Mouse (Mus musculus): ENCODE measurements around the gene Card6. TPM values are rescaled to one million over a fixed set of nuclear protein-coding genes. Genes with fewer than 3 reads are reported as not detected.

Gene Card6
- total RNA-seq, 1 experiment: 0.18 TPM

GRCm38 (mm10) chr15:5154621-5155020 lies 46.3 kb upstream of the Card6 start:
- H3K9ac ChIP-seq (ENCODE audit: insufficient read depth, low read depth, low read length, poor library complexity, severe bottlenecking): no peak overlapping the region
- in situ Hi-C loops (cut with MboI; ENCODE audit: low sequenced_read_pairs in 2 of 2, unreplicated experiment in 2 of 2): no loop called here
- no peak overlapping the region for H3K4me3 ChIP-seq (ENCODE audit: insufficient read depth in 1 of 2, low read depth in 1 of 2, low read length in 2 of 2, poor library complexity in 1 of 2, severe bottlenecking in 1 of 2)
- no peaks in the 10 kb centered on the region for H3K9me3 ChIP-seq (ENCODE audit: control insufficient read depth, insufficient read depth, low read depth, low read length)
- no peak overlapping the region for H3K27ac ChIP-seq (ENCODE audit: insufficient read depth, low read depth, low read length, poor library complexity, severe bottlenecking)
- TF ChIP-seq MAFK (IDR thresholded peaks at IDR 0.05; ENCODE audit: insufficient read depth, low read depth, low read length) (no peak), ZNF384 (IDR thresholded peaks at IDR 0.05; ENCODE audit: low read depth, low read length) (no peak), ZC3H11A (IDR thresholded peaks at IDR 0.05; ENCODE audit: borderline replicate concordance, low read depth, low read length) (no peak), HCFC1 (IDR thresholded peaks at IDR 0.05; ENCODE audit: borderline replicate concordance, insufficient read depth, low read length) (no peak), CHD2 (IDR thresholded peaks at IDR 0.05; ENCODE audit: low read depth, low read length) (no peak)
- H3K36me3 ChIP-seq (ENCODE audit: control insufficient read depth, insufficient read depth, low read length, poor library complexity, severe bottlenecking): 0 out of 2 replicates have a peak, but pooled peaks cover 2% of the 10 kb centered on the region
- H3K4me1 ChIP-seq (ENCODE audit: control insufficient read depth in 2 of 2, insufficient read depth in 2 of 2, low read length in 2 of 2, poor library complexity in 1 of 2): peaks cover 4% of the 10 kb centered on the region in 2 experiments
- no peak for DNase-seq (ENCODE audit: low read depth, low spot score)

- DNase-seq (ENCODE audit: low read depth, low spot score): no peak
- no peaks in the 10 kb centered on the region for H3K9me3 ChIP-seq (ENCODE audit: control insufficient read depth, insufficient read depth, low read depth, low read length)
- H3K9ac ChIP-seq (ENCODE audit: insufficient read depth, low read depth, low read length, poor library complexity, severe bottlenecking): peak overlapping the region; percentile 7; the same call in 1 of the 2 replicates
- TF ChIP-seq CHD2 (IDR thresholded peaks at IDR 0.05; ENCODE audit: low read depth, low read length) (no peak), ZNF384 (IDR thresholded peaks at IDR 0.05; ENCODE audit: low read depth, low read length) (no peak), ZC3H11A (IDR thresholded peaks at IDR 0.05; ENCODE audit: borderline replicate concordance, low read depth, low read length) (no peak), MAFK (IDR thresholded peaks at IDR 0.05; ENCODE audit: insufficient read depth, low read depth, low read length) (no peak), HCFC1 (IDR thresholded peaks at IDR 0.05; ENCODE audit: borderline replicate concordance, insufficient read depth, low read length) (no peak)
- H3K27ac ChIP-seq (ENCODE audit: insufficient read depth, low read depth, low read length, poor library complexity, severe bottlenecking): no peak overlapping the region; the same call in 1 of the 2 replicates
- H3K4me3 ChIP-seq (ENCODE audit: insufficient read depth in 1 of 2, low read depth in 1 of 2, low read length in 2 of 2, poor library complexity in 1 of 2, severe bottlenecking in 1 of 2): peak overlapping the region; percentile 20 to 22; a peak in 2 of 4 replicates
- no peaks in the 10 kb centered on the region for H3K36me3 ChIP-seq (ENCODE audit: control insufficient read depth, insufficient read depth, low read length, poor library complexity, severe bottlenecking)
- peaks cover 4% of the 10 kb centered on the region in 2 experiments for H3K4me1 ChIP-seq (ENCODE audit: control insufficient read depth in 2 of 2, insufficient read depth in 2 of 2, low read length in 2 of 2, poor library complexity in 1 of 2)
- in situ Hi-C loops (cut with MboI; ENCODE audit: low sequenced_read_pairs in 2 of 2, unreplicated experiment in 2 of 2): no loop called here
Observed at GRCm38 (mm10) chr15:5152171-5152570, 43.8 kb upstream of the Card6 start.

GRCm38 (mm10) chr15:5149187-5149586 lies 40.8 kb upstream of the Card6 start:
- Histone ChIP-seq H3K36me3 (ENCODE audit: control insufficient read depth, insufficient read depth, low read length, poor library complexity, severe bottlenecking) (no peaks in the 10 kb centered on the region), H3K9ac (ENCODE audit: insufficient read depth, low read depth, low read length, poor library complexity, severe bottlenecking) (no peak overlapping the region), H3K27ac (ENCODE audit: insufficient read depth, low read depth, low read length, poor library complexity, severe bottlenecking) (no peak overlapping the region), H3K9me3 (ENCODE audit: control insufficient read depth, insufficient read depth, low read depth, low read length) (no peaks in the 10 kb centered on the region), H3K4me3 (ENCODE audit: insufficient read depth in 1 of 2, low read depth in 1 of 2, low read length in 2 of 2, poor library complexity in 1 of 2, severe bottlenecking in 1 of 2) (no peak overlapping the region), H3K4me1 (ENCODE audit: control insufficient read depth in 2 of 2, insufficient read depth in 2 of 2, low read length in 2 of 2, poor library complexity in 1 of 2) (peaks cover 4 to 7% of the 10 kb centered on the region in 2 experiments)
- in situ Hi-C loops (cut with MboI; ENCODE audit: low sequenced_read_pairs in 2 of 2, unreplicated experiment in 2 of 2): no loop called here
- TF ChIP-seq ZC3H11A (IDR thresholded peaks at IDR 0.05; ENCODE audit: borderline replicate concordance, low read depth, low read length) (no peak), CHD2 (IDR thresholded peaks at IDR 0.05; ENCODE audit: low read depth, low read length) (no peak)
- no peak for DNase-seq (ENCODE audit: low read depth, low spot score)

GRCm38 (mm10) chr15:5145196-5145945 lies 37.0 kb upstream of the Card6 start:
- Histone ChIP-seq H3K27ac (ENCODE audit: insufficient read depth, low read depth, low read length, poor library complexity, severe bottlenecking) (no peak overlapping the region), H3K4me1 (ENCODE audit: control insufficient read depth in 2 of 2, insufficient read depth in 2 of 2, low read length in 2 of 2, poor library complexity in 1 of 2) (peaks cover 0 to 3% of the 10 kb centered on the region in 2 experiments; a peak in 1 of 4 replicates), H3K9me3 (ENCODE audit: control insufficient read depth, insufficient read depth, low read depth, low read length) (no peaks in the 10 kb centered on the region), H3K4me3 (ENCODE audit: insufficient read depth in 1 of 2, low read depth in 1 of 2, low read length in 2 of 2, poor library complexity in 1 of 2, severe bottlenecking in 1 of 2) (peak overlapping the region; percentile 8 to 89; a peak in 1 of 4 replicates), H3K36me3 (ENCODE audit: control insufficient read depth, insufficient read depth, low read length, poor library complexity, severe bottlenecking) (no peaks in the 10 kb centered on the region), H3K9ac (ENCODE audit: insufficient read depth, low read depth, low read length, poor library complexity, severe bottlenecking) (no peak overlapping the region)
- no peak for DNase-seq (ENCODE audit: low read depth, low spot score)
- TF ChIP-seq ZNF384 (IDR thresholded peaks at IDR 0.05; ENCODE audit: low read depth, low read length) (no peak), ZC3H11A (IDR thresholded peaks at IDR 0.05; ENCODE audit: borderline replicate concordance, low read depth, low read length) (no peak), MAFK (IDR thresholded peaks at IDR 0.05; ENCODE audit: insufficient read depth, low read depth, low read length) (no peak), HCFC1 (IDR thresholded peaks at IDR 0.05; ENCODE audit: borderline replicate concordance, insufficient read depth, low read length) (no peak), CHD2 (IDR thresholded peaks at IDR 0.05; ENCODE audit: low read depth, low read length) (no peak)
- in situ Hi-C loops (cut with MboI; ENCODE audit: low sequenced_read_pairs in 2 of 2, unreplicated experiment in 2 of 2): no loop called here
